Mouse (Mus musculus) forebrain, embryonic 16.5 days (tissue): ENCODE data around the gene Anxa5. TPM values are rescaled to one million over a fixed set of nuclear protein-coding genes. Genes with fewer than 3 reads are reported as not detected.

Source experiments
- ATAC-seq: fragments of 200-750 bp; cut with Nextera tagmentation; 2 replicates; pipeline ENCODE4 v1.8.0; 2017; ENCODE audit warnings: mild to moderate bottlenecking, moderate library complexity
- H3K27ac ChIP-seq: fragments of 300-500 bp; sonication (generic); 2 replicates; pipeline ENCODE4 v1.5.1; 2014; ENCODE audit warnings: low read length, control low read depth
- H3K27me3 ChIP-seq: fragments of 300-500 bp; sonication (generic); replicated peaks from 2 replicates; pipeline ENCODE4 v1.6.1; 2014; ENCODE audit warnings: low read length; ENCODE audit not compliant: control insufficient read depth, insufficient read depth
- H3K36me3 ChIP-seq: fragments of 300-500 bp; sonication (generic); 2 replicates; pipeline ENCODE4 v1.6.1; 2014; ENCODE audit not compliant: control insufficient read depth, insufficient read depth
- H3K4me1 ChIP-seq: fragments of 300-500 bp; sonication (generic); replicated peaks from 2 replicates; pipeline ENCODE4 v1.6.1; 2014; ENCODE audit warnings: low read length; ENCODE audit not compliant: control insufficient read depth, insufficient read depth
- H3K4me2 ChIP-seq: fragments of 300-500 bp; sonication (generic); 2 replicates; pipeline ENCODE4 v1.6.1; 2014; ENCODE audit warnings: mild to moderate bottlenecking, low read length, control low read depth
- H3K4me3 ChIP-seq: fragments of 300-500 bp; sonication (generic); replicated peaks from 2 replicates; pipeline ENCODE4 v1.5.1; 2014; ENCODE audit warnings: mild to moderate bottlenecking, low read length, control low read depth
- H3K9ac ChIP-seq: fragments of 300-500 bp; sonication (generic); replicated peaks from 2 replicates; pipeline ENCODE4 v1.6.1; 2014; ENCODE audit warnings: low read depth, low read length, control low read depth
- H3K9me3 ChIP-seq: fragments of 300-500 bp; sonication (generic); 2 replicates; pipeline ENCODE4 v1.6.1; 2016; ENCODE audit warnings: low read length; ENCODE audit not compliant: control insufficient read depth
- WGBS: fragments of 180-500 bp; shearing (Covaris S2); extraction: QIAGEN DNeasy Blood & Tissue Kit; methylation state at CpG from one replicate; pipeline ENCODE4 v1.1.7; 2014; 5-methylcytosine and 5-hydroxymethylcytosine counted together
- polyA plus RNA-seq: library from polyadenylated mRNA; unstranded; fragments of >200 nt; fragmentation: Nextera tagmentation; extraction: Ambion mirVana; gene quantifications from 2 replicates; pipeline ENCODE4 v1.2.1, GENCODE M21; 2015

Gene Anxa5
- polyA plus RNA-seq, 1 experiment from 2014 or later = 54.3 TPM

GRCm38 (mm10) chr3:36501546-36501945 is 25.9 kb upstream of the Anxa5 start:
- 75% methylated on average over 7 of the region's 7 CpGs for WGBS
- Histone ChIP-seq H3K27ac (no peak overlapping the region), H3K27me3 (no peaks in the 10 kb centered on the region), H3K4me1 (0 out of 2 replicates have a peak, but pooled peaks cover 3% of the 10 kb centered on the region), H3K9ac (no peak overlapping the region), H3K36me3 (no peaks in the 10 kb centered on the region), H3K4me2 (no peak overlapping the region), H3K4me3 (no peak overlapping the region), H3K9me3 (no peaks in the 10 kb centered on the region)
- ATAC-seq = no peak

DNA sequence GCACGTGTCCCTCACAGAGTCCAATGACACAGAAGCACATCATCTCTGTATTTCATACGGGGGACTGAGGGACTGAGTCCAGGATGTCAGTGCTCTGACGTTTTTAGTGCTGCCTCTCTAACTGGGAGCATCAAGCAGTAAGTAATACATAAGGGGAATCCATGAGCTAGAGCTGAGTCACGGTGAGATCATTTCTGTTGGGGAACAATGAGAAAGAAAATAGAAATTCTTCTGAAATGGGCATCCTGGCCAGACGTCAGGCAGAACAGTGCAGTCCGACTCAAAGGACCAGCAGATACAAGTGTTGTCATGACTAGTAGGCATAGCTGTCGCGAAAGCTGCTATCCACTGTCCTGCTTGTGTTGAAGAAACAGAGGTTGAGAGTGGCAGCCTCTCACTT is 25.3 kb upstream of the Anxa5 start:
- Histone ChIP-seq H3K27me3 (no peaks in the 10 kb centered on the region), H3K9ac (no peak overlapping the region)

DNA sequence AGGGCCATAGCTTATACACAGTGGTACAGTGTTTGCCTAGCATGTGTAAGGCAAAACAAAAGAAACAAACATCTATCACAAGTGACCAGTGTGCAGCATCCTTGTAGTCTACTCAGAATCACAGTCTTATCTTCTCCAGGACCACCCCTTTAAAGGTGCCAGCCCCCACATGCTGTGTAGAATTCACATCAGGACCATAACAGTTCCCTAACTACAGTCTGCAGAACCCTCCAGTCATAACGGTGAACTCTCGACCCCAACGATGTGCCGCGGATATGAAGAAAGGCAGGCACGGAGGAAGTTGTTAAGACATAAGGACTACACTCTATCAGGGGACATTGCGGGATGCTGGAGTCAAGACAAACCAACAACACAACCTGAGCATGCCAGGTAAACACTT is 23.7 kb upstream of the Anxa5 start:
- 87% methylated on average over 7 of the region's 7 CpGs for WGBS
- no peaks in the 10 kb centered on the region for H3K27me3 ChIP-seq
- no peak overlapping the region for H3K4me2 ChIP-seq
- no peak for ATAC-seq
- H3K9me3 ChIP-seq = no peaks in the 10 kb centered on the region
- no peak overlapping the region for H3K4me3 ChIP-seq
- H3K36me3 ChIP-seq = no peaks in the 10 kb centered on the region
- H3K4me1 ChIP-seq = no peaks in the 10 kb centered on the region
- no peak overlapping the region for H3K27ac ChIP-seq
- no peak overlapping the region for H3K9ac ChIP-seq

More for the DNA sequence above, 25.3 kb upstream of the Anxa5 start:
- no peaks in the 10 kb centered on the region for H3K9me3 ChIP-seq
- H3K36me3 ChIP-seq = no peaks in the 10 kb centered on the region
- H3K4me3 ChIP-seq = no peak overlapping the region
- ATAC-seq = no peak
- H3K27ac ChIP-seq = no peak overlapping the region
- 0 out of 2 replicates have a peak, but pooled peaks cover 3% of the 10 kb centered on the region for H3K4me1 ChIP-seq
- H3K4me2 ChIP-seq = no peak overlapping the region
- WGBS = 86% methylated on average over 8 of the region's 8 CpGs

- H3K27ac ChIP-seq = no peak overlapping the region
- H3K27me3 ChIP-seq = no peaks in the 10 kb centered on the region
- H3K9me3 ChIP-seq = no peaks in the 10 kb centered on the region
- H3K36me3 ChIP-seq = no peaks in the 10 kb centered on the region
- H3K4me3 ChIP-seq = no peak overlapping the region
- no peak overlapping the region for H3K4me2 ChIP-seq
- ATAC-seq = no peak
- 90% methylated on average over 6 of the region's 6 CpGs for WGBS
- H3K9ac ChIP-seq = no peak overlapping the region
- no peaks in the 10 kb centered on the region for H3K4me1 ChIP-seq
These were observed 22.5 kb upstream of the Anxa5 start for GRCm38 (mm10) chr3:36498224-36498623.

DNA sequence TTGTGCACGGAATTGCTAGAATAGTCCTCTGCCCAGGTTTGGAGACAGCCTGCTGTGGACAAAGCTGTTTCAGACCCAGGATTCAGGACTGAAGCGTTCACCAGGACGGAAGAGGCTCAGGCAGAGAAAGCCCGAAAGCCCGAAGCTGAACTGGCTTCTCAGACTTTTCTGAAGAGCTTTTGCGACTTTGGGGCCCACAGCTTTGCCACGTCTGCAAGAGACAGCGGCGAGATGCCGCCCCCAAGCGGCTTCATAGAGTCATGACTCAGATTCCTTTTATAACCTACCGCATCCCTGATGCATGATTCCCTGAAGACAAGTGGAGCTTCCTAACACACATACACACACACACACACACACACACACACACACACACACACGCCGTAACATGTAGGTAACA is 21.1 kb upstream of the Anxa5 start:
- ATAC-seq = peak; percentile 57
- 16% methylated on average over 14 of the region's 14 CpGs for WGBS
- H3K36me3 ChIP-seq = no peaks in the 10 kb centered on the region

DNA sequence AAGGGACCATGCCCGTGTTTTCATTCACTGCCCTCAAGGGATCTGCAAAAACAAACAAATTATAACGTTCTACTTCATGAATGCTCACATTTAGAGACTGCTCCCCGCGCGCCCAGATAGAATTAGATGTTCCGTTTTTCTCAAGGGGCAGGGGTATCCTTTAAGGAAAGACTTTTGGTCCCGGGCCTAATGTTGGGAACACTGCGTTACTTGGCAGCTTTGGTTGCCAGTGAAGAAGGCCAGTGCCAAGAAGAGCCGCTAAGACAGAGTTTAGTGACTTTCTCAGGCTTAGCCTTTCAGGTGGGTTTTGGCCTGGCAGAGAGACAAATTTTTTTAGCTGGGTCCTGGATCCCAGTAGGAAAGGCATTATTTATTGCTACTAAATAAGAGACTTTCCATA is 20.6 kb upstream of the Anxa5 start:
- Histone ChIP-seq H3K9ac (no peak overlapping the region), H3K27ac (no peak overlapping the region), H3K4me2 (no peak overlapping the region), H3K27me3 (no peaks in the 10 kb centered on the region), H3K4me3 (no peak overlapping the region), H3K9me3 (no peaks in the 10 kb centered on the region), H3K36me3 (no peaks in the 10 kb centered on the region), H3K4me1 (no peaks in the 10 kb centered on the region)
- no peak for ATAC-seq
- WGBS = 81% methylated on average over 9 of the region's 9 CpGs

More for the DNA sequence above, 21.1 kb upstream of the Anxa5 start:
- Histone ChIP-seq H3K27me3 (no peaks in the 10 kb centered on the region), H3K4me3 (no peak overlapping the region), H3K9ac (no peak overlapping the region), H3K27ac (no peak overlapping the region), H3K9me3 (no peaks in the 10 kb centered on the region), H3K4me1 (no peaks in the 10 kb centered on the region), H3K4me2 (no peak overlapping the region)

DNA sequence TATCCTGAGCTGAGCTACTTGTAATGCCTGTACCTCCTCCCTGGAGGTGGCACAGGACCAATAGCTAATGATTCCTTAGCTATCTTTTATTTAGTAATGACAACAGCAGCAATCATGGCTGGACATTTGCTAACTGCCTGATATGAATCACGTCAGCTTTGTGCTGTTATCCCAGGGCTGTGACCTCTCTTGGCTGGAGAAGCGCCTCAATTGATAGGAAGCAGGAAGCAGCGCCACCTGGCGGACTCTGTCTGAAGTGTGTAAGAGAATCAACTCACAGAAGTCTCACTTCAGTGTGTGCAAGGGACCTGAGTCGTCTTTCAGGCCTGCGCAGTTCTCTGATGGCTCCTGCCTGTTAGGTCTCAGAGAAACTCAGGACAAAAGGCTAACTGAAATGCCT is 19.7 kb upstream of the Anxa5 start:
- WGBS = 6% methylated on average over 6 of the region's 6 CpGs

GRCm38 (mm10) chr3:36494613-36495012 is 18.9 kb upstream of the Anxa5 start:
- no peaks in the 10 kb centered on the region for H3K4me1 ChIP-seq
- no peaks in the 10 kb centered on the region for H3K27me3 ChIP-seq
- H3K36me3 ChIP-seq = no peaks in the 10 kb centered on the region
- H3K4me2 ChIP-seq = no peak overlapping the region
- H3K27ac ChIP-seq = no peak overlapping the region
- no peaks in the 10 kb centered on the region for H3K9me3 ChIP-seq
- H3K9ac ChIP-seq = no peak overlapping the region
- ATAC-seq = no peak
- H3K4me3 ChIP-seq = no peak overlapping the region
- WGBS = 88% methylated on average over 2 of the region's 2 CpGs

More for the DNA sequence above, 19.7 kb upstream of the Anxa5 start:
- no peak overlapping the region for H3K4me2 ChIP-seq
- no peak overlapping the region for H3K9ac ChIP-seq
- H3K4me3 ChIP-seq = no peak overlapping the region
- no peaks in the 10 kb centered on the region for H3K36me3 ChIP-seq
- H3K27ac ChIP-seq = no peak overlapping the region
- no peaks in the 10 kb centered on the region for H3K27me3 ChIP-seq
- ATAC-seq = peak; percentile 68
- no peaks in the 10 kb centered on the region for H3K9me3 ChIP-seq
- no peaks in the 10 kb centered on the region for H3K4me1 ChIP-seq

GRCm38 (mm10) chr3:36493641-36494283 is 18.1 kb upstream of the Anxa5 start:
- H3K9me3 ChIP-seq = no peaks in the 10 kb centered on the region
- H3K27ac ChIP-seq = no peak overlapping the region
- H3K27me3 ChIP-seq = no peaks in the 10 kb centered on the region
- no peak overlapping the region for H3K9ac ChIP-seq
- no peak overlapping the region for H3K4me3 ChIP-seq
- H3K4me2 ChIP-seq = no peak overlapping the region
- no peaks in the 10 kb centered on the region for H3K36me3 ChIP-seq
- WGBS = 62% methylated on average over 6 of the region's 6 CpGs
- H3K4me1 ChIP-seq = no peaks in the 10 kb centered on the region
- ATAC-seq = no peak
